Mouse (Mus musculus): ENCODE results near the gene Six3. TPM values are rescaled to one million over a fixed set of nuclear protein-coding genes. Genes with fewer than 3 reads are reported as not detected.

The Six3 gene
- total and polyA plus RNA-seq, 3 experiments = not detected

DNA sequence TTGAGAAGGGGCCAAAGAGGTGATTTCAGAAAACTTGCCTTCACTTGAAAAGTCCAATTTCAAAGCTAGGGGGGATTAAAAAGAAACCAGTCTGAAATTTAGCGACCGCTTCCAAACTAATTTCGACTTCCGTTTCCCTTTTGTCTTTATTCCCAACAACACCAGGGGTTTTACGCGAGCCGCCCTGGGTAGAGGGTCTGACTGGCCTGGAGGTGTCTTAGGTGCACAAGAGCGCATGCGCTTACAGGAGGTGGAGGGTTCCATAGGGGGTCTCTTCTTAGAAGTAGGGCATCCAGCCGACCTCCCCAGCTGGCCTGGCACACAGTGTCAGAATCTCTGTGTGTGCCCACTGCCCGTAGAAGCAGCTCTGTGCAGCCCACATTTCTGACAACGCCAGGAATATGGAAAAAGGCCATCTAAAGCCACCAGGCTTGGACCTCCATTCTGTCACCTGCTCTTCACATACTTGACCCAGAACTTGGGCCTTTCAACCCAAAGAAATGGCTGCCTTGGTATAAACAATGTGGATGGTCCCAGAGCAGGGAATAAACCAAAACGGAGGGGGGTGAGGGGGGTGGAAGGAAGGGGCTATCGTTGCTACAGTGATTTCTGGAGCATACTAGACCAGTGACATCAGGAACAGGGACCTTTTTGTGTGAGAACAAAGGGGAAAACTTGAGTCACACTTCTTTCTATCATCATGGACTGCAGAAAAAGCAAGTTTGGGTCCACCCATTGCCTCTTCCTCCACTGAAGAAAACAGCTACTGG is 12.9 kb downstream of the Six3 start:
- no peak overlapping the region for H3K9ac ChIP-seq (ENCODE audit: control insufficient read depth, low read depth, low read length, poor library complexity, severe bottlenecking)
- no peak for DNase-seq (ENCODE audit: low read depth, low spot score)

GRCm38 (mm10) chr17:85627751-85628150 is 14.3 kb downstream of the Six3 start:
- DNase-seq (ENCODE audit: low read depth, low spot score) = no peak
- H3K4me1 ChIP-seq (ENCODE audit: control insufficient read depth in 1 of 2, insufficient read depth in 2 of 2, low read length in 2 of 2) = no peaks in the 10 kb centered on the region
- H3K9me3 ChIP-seq (replicated peaks; ENCODE audit: insufficient read depth, low read length) = no peaks in the 10 kb centered on the region
- H3K27me3 ChIP-seq (ENCODE audit: control insufficient read depth in 1 of 2, insufficient read depth in 2 of 2, low read length in 2 of 2) = peaks cover 0 to 2% of the 10 kb centered on the region in 2 experiments; a peak in 1 of 4 replicates
- H3K79me2 ChIP-seq (ENCODE audit: control insufficient read depth, insufficient read depth, low read length, poor library complexity) = no peaks in the 10 kb centered on the region
- H3K4me3 ChIP-seq (ENCODE audit: control insufficient read depth in 1 of 2, insufficient read depth in 1 of 2, low read depth in 2 of 2, low read length in 2 of 2) = no peak overlapping the region
- H3K36me3 ChIP-seq (ENCODE audit: control insufficient read depth in 1 of 2, insufficient read depth in 2 of 2, low read length in 2 of 2) = no peaks in the 10 kb centered on the region
- TF ChIP-seq TBP (IDR thresholded peaks at IDR 0.05; ENCODE audit: low read depth, low read length) = no peak
- TF ChIP-seq ZC3H11A (IDR thresholded peaks at IDR 0.05; ENCODE audit: low read depth, low read length) = no peak
- no peak for TF ChIP-seq E2F4 (IDR thresholded peaks at IDR 0.05; ENCODE audit: borderline replicate concordance, low read depth, low read length)
- no peak for TF ChIP-seq MAFK (IDR thresholded peaks at IDR 0.05; ENCODE audit: borderline replicate concordance, low read depth, low read length)
- no peak for TF ChIP-seq MXI1 (IDR thresholded peaks at IDR 0.05; ENCODE audit: low read depth, low read length)
- TF ChIP-seq UBTF (IDR thresholded peaks at IDR 0.05; ENCODE audit: borderline replicate concordance, insufficient read depth, low read depth, low read length) = no peak
- TF ChIP-seq ETS1 (IDR thresholded peaks at IDR 0.05; ENCODE audit: low read depth, low read length) = no peak
- no peak for TF ChIP-seq MEF2A (IDR thresholded peaks at IDR 0.05; ENCODE audit: extremely low read depth, insufficient replicate concordance, low read depth, low read length, poor library complexity, severe bottlenecking)
- TF ChIP-seq POLR2A (IDR thresholded peaks at IDR 0.05; ENCODE audit: control insufficient read depth in 1 of 2, insufficient read depth in 1 of 2, low read depth in 1 of 2, low read length in 2 of 2, poor library complexity in 1 of 2) = no peak
- no peak for TF ChIP-seq MYC (IDR thresholded peaks at IDR 0.05; ENCODE audit: low read depth, low read length)
- no peak for TF ChIP-seq POLR2AphosphoS2 (IDR thresholded peaks at IDR 0.05; ENCODE audit: low read length)
- TF ChIP-seq KAT2A (conservative IDR thresholded peaks at IDR 0.05; ENCODE audit: low read depth, low read length) = no peak
- TF ChIP-seq GATA1 (IDR thresholded peaks at IDR 0.05; ENCODE audit: low read depth, low read length) = no peak
- no peak for TF ChIP-seq HCFC1 (IDR thresholded peaks at IDR 0.05; ENCODE audit: low read depth, low read length)
- no peak for TF ChIP-seq NRF1 (IDR thresholded peaks at IDR 0.05; ENCODE audit: insufficient read depth, low read depth, low read length, poor library complexity, severe bottlenecking)
- no peak for TF ChIP-seq USF2 (IDR thresholded peaks at IDR 0.05; ENCODE audit: borderline replicate concordance in 1 of 2, insufficient read depth in 1 of 2, low read depth in 1 of 2, low read length in 2 of 2)
- TF ChIP-seq ZNF384 (IDR thresholded peaks at IDR 0.05; ENCODE audit: low read depth, low read length) = no peak
- no peak for TF ChIP-seq MAZ (IDR thresholded peaks at IDR 0.05; ENCODE audit: low read depth, low read length)
- H3K27ac ChIP-seq (ENCODE audit: control insufficient read depth, low read depth, low read length) = no peak overlapping the region
- H3K9ac ChIP-seq (ENCODE audit: control insufficient read depth, low read depth, low read length, poor library complexity, severe bottlenecking) = no peak overlapping the region

More for the DNA sequence above, 12.9 kb downstream of the Six3 start:
- Histone ChIP-seq H3K36me3 (ENCODE audit: control insufficient read depth in 1 of 2, insufficient read depth in 2 of 2, low read length in 2 of 2) (no peaks in the 10 kb centered on the region), H3K4me1 (ENCODE audit: control insufficient read depth in 1 of 2, insufficient read depth in 2 of 2, low read length in 2 of 2) (no peaks in the 10 kb centered on the region), H3K4me3 (ENCODE audit: control insufficient read depth in 1 of 2, insufficient read depth in 1 of 2, low read depth in 2 of 2, low read length in 2 of 2) (no peak overlapping the region), H3K79me2 (ENCODE audit: control insufficient read depth, insufficient read depth, low read length, poor library complexity) (no peaks in the 10 kb centered on the region), H3K27ac (ENCODE audit: control insufficient read depth, low read depth, low read length) (no peak overlapping the region), H3K9me3 (replicated peaks; ENCODE audit: insufficient read depth, low read length) (no peaks in the 10 kb centered on the region), H3K27me3 (ENCODE audit: control insufficient read depth in 1 of 2, insufficient read depth in 2 of 2, low read length in 2 of 2) (peaks cover 0 to 2% of the 10 kb centered on the region in 2 experiments; a peak in 1 of 4 replicates)
- TF ChIP-seq RCOR1 (IDR thresholded peaks at IDR 0.05; ENCODE audit: low read depth, low read length) = no peak
- TF ChIP-seq GABPA (IDR thresholded peaks at IDR 0.05; ENCODE audit: low read depth, low read length) = no peak
- TF ChIP-seq USF1 (IDR thresholded peaks at IDR 0.05; ENCODE audit: low read depth, low read length) = no peak
- TF ChIP-seq MXI1 (IDR thresholded peaks at IDR 0.05; ENCODE audit: low read depth, low read length) = no peak
- no peak for TF ChIP-seq EP300 (IDR thresholded peaks at IDR 0.05; ENCODE audit: low read depth in 1 of 2, low read length in 2 of 2)
- TF ChIP-seq USF2 (IDR thresholded peaks at IDR 0.05; ENCODE audit: borderline replicate concordance in 1 of 2, insufficient read depth in 1 of 2, low read depth in 1 of 2, low read length in 2 of 2) = no peak
- no peak for TF ChIP-seq NRF1 (IDR thresholded peaks at IDR 0.05; ENCODE audit: insufficient read depth, low read depth, low read length, poor library complexity, severe bottlenecking)
- no peak for TF ChIP-seq NELFE (IDR thresholded peaks at IDR 0.05; ENCODE audit: low read depth, low read length)
- TF ChIP-seq ZMIZ1 (IDR thresholded peaks at IDR 0.05; ENCODE audit: low read depth, low read length) = no peak
- no peak for TF ChIP-seq KAT2A (conservative IDR thresholded peaks at IDR 0.05; ENCODE audit: low read depth, low read length)
- no peak for TF ChIP-seq MAX (IDR thresholded peaks at IDR 0.05; ENCODE audit: low read length)
- no peak for TF ChIP-seq ZNF384 (IDR thresholded peaks at IDR 0.05; ENCODE audit: low read depth, low read length)
- TF ChIP-seq ZC3H11A (IDR thresholded peaks at IDR 0.05; ENCODE audit: low read depth, low read length) = no peak
- no peak for TF ChIP-seq E2F4 (IDR thresholded peaks at IDR 0.05; ENCODE audit: borderline replicate concordance, low read depth, low read length)
- TF ChIP-seq MEF2A (IDR thresholded peaks at IDR 0.05; ENCODE audit: extremely low read depth, insufficient replicate concordance, low read depth, low read length, poor library complexity, severe bottlenecking) = no peak
- TF ChIP-seq RAD21 (IDR thresholded peaks at IDR 0.05; ENCODE audit: low read depth, low read length) = no peak
- TF ChIP-seq CHD1 (IDR thresholded peaks at IDR 0.05; ENCODE audit: low read depth, low read length) = no peak

All from MEL (cell line).